Mouse (Mus musculus): ENCODE data around the gene Atp9a. TPM values are rescaled to one million over a fixed set of nuclear protein-coding genes. Genes with fewer than 3 reads are reported as not detected.
A peak's percentile ranks its signal among the peaks of the same experiment; 100 is the strongest.

Atp9a gene
- polyA plus RNA-seq, 2 experiments: 1.3 to 2.3 TPM

DNA sequence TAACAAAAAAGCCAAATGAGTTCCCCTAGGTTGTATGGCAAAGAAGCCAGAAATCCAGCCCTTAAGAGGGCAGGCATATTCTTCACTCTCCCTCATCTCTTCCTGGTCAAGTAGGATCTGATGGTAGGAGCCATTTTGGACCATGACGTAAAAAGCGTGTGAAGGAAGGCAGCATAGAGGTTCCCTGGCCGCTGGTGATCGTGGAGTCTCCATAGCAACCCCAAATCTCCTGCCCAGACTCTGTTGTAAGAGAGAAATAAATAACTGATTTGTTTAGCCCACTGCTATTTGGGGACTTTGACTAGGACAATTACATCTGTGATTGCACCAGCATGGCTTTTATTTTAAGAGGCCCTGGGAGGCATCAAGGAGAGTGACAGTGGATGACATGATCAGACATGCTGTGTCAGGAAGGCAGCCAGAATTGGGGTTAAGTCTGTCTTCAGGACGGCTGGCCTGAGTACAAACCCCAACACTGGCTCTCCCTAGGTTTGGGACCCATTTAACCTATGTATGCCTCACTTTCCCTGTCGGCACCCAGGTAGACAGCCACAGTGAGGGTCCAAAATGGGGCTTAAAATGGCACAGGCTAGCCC lies 132.5 kb downstream of the Atp9a start:
- H3K4me1 ChIP-seq (replicated peaks; ENCODE audit: control insufficient read depth in 2 of 2, insufficient read depth in 2 of 2, low read length in 1 of 2): 0 out of 4 replicates have a peak, but pooled peaks cover 0 to under 1% of the 10 kb centered on the region in 2 experiments
- ATAC-seq (ENCODE audit: insufficient read depth): no peak
- H3K27ac ChIP-seq: no peak overlapping the region
- H3K9ac ChIP-seq (replicated peaks): no peak overlapping the region
- TF ChIP-seq EP300 (IDR thresholded peaks at IDR 0.05; ENCODE audit: low read depth) (no peak), CTCF (IDR thresholded peaks at IDR 0.05; ENCODE audit: low read depth) (no peak)
- no peaks in the 10 kb centered on the region for H3K27me3 ChIP-seq (ENCODE audit: control insufficient read depth, insufficient read depth, low read length)
- no peak overlapping the region for H3K4me2 ChIP-seq (ENCODE audit: low read depth)
- H3K36me3 ChIP-seq (replicated peaks; ENCODE audit: control insufficient read depth, insufficient read depth, low read depth): no peaks in the 10 kb centered on the region
- no peak for DNase-seq (ENCODE audit: low read depth in 3 of 3, low spot score in 3 of 3)
- H3K9me3 ChIP-seq (ENCODE audit: control insufficient read depth, low read length): no peaks in the 10 kb centered on the region
- no peak overlapping the region for H3K4me3 ChIP-seq (ENCODE audit: insufficient read depth in 1 of 2, low read depth in 2 of 2, low read length in 2 of 2)
- WGBS (ENCODE audit: insufficient replicate concordance): 50% methylated on average over 6 of the region's 6 CpGs

DNA sequence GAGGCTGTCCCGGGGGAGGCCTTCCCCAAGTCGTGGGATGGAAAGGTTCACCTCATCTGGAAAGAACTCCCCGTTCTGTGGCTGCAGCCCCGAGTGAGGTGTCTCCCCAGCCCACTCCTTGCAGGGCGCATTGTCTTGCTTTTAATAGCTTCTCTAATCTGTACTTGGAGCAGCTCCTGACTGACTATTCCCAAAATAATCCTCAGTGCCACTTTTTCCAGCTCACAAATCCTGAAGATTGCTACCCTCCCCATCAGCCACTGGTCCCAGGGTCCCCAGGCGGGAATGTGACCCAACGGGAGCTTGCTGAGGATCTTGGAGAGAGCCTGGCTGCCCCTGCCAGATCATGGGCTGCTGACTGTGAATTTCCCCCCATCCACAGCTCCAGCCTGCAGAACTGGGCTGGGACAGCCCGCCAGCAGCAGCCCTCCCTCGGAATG lies 134.1 kb downstream of the Atp9a start:
- peaks cover 3% of the 10 kb centered on the region for H3K27me3 ChIP-seq (ENCODE audit: control insufficient read depth, insufficient read depth, low read length)
- no peak for ATAC-seq (ENCODE audit: insufficient read depth)
- no peak for TF ChIP-seq EP300 (IDR thresholded peaks at IDR 0.05; ENCODE audit: low read depth)
- no peak overlapping the region for H3K4me3 ChIP-seq (ENCODE audit: insufficient read depth in 1 of 2, low read depth in 2 of 2, low read length in 2 of 2)
- H3K9ac ChIP-seq (replicated peaks): no peak overlapping the region
- H3K27ac ChIP-seq: no peak overlapping the region
- no peaks in the 10 kb centered on the region for H3K36me3 ChIP-seq (replicated peaks; ENCODE audit: control insufficient read depth, insufficient read depth, low read depth)
- DNase-seq (ENCODE audit: low read depth in 3 of 3, low spot score in 3 of 3): no peak
- 55% methylated on average over 9 of the region's 9 CpGs for WGBS (ENCODE audit: insufficient replicate concordance)
- no peak overlapping the region for H3K4me2 ChIP-seq (ENCODE audit: low read depth)
- no peaks in the 10 kb centered on the region for H3K9me3 ChIP-seq (ENCODE audit: control insufficient read depth, low read length)
- 0 out of 4 replicates have a peak, but pooled peaks cover 0 to 3% of the 10 kb centered on the region in 2 experiments for H3K4me1 ChIP-seq (replicated peaks; ENCODE audit: control insufficient read depth in 2 of 2, insufficient read depth in 2 of 2, low read length in 1 of 2)

DNA sequence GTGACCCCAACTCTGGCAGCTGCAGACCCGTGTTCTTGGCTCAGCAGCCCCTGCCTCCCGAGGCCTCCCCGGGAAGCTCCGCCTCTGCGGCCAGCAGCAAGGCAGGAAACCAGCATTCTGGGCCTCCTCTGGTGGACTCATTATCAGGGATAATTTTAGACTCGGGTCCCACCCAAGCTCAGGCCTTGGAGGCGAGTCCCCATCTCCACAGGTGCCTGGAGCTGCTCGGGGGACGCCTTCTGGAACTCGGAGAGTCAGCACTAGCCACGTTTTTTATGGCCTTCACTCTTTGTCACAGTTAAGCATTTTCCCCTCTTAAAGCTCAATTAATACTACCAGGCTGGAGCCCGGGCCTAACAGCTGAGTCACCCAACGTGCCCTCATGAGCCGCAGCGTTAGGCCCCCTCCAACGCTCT lies 137.5 kb downstream of the Atp9a start:
- no peaks in the 10 kb centered on the region for H3K9me3 ChIP-seq (ENCODE audit: control insufficient read depth, low read length)
- TF ChIP-seq CTCF (IDR thresholded peaks at IDR 0.05; ENCODE audit: low read depth) (no peak), EP300 (IDR thresholded peaks at IDR 0.05; ENCODE audit: low read depth) (no peak)
- 0 out of 4 replicates have a peak, but pooled peaks cover 0 to 3% of the 10 kb centered on the region in 2 experiments for H3K4me1 ChIP-seq (replicated peaks; ENCODE audit: control insufficient read depth in 2 of 2, insufficient read depth in 2 of 2, low read length in 1 of 2)
- no peak overlapping the region for H3K27ac ChIP-seq
- no peak overlapping the region for H3K4me2 ChIP-seq (ENCODE audit: low read depth)
- H3K4me3 ChIP-seq (ENCODE audit: insufficient read depth in 1 of 2, low read depth in 2 of 2, low read length in 2 of 2): no peak overlapping the region
- 8% methylated on average over 16 of the region's 16 CpGs for WGBS (ENCODE audit: insufficient replicate concordance)
- H3K9ac ChIP-seq (replicated peaks): no peak overlapping the region
- DNase-seq (ENCODE audit: low read depth in 3 of 3, low spot score in 3 of 3): no peak
- ATAC-seq (ENCODE audit: insufficient read depth): no peak
- peaks cover 37% of the 10 kb centered on the region for H3K27me3 ChIP-seq (ENCODE audit: control insufficient read depth, insufficient read depth, low read length)
- no peaks in the 10 kb centered on the region for H3K36me3 ChIP-seq (replicated peaks; ENCODE audit: control insufficient read depth, insufficient read depth, low read depth)

DNA sequence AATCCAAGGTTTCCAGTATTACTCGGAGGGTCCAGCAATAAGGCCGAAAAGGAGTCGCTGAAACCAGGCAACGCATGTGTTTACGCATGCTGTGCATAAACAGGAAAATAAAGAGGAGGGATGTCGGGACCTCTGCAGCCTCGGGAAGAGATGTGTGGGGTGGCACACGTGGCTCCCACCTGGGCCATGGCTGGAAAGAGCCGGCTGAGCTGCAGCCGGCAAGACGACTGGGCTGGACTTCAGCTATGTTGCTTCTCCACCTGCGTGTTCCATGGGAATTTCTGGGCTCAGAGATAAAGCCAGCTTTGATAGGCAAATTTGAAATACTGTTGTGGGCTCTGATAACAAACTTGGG lies 139.8 kb downstream of the Atp9a start:
- 25% methylated on average over 12 of the region's 12 CpGs for WGBS (ENCODE audit: insufficient replicate concordance)
- H3K9ac ChIP-seq (replicated peaks): no peak overlapping the region

DNA sequence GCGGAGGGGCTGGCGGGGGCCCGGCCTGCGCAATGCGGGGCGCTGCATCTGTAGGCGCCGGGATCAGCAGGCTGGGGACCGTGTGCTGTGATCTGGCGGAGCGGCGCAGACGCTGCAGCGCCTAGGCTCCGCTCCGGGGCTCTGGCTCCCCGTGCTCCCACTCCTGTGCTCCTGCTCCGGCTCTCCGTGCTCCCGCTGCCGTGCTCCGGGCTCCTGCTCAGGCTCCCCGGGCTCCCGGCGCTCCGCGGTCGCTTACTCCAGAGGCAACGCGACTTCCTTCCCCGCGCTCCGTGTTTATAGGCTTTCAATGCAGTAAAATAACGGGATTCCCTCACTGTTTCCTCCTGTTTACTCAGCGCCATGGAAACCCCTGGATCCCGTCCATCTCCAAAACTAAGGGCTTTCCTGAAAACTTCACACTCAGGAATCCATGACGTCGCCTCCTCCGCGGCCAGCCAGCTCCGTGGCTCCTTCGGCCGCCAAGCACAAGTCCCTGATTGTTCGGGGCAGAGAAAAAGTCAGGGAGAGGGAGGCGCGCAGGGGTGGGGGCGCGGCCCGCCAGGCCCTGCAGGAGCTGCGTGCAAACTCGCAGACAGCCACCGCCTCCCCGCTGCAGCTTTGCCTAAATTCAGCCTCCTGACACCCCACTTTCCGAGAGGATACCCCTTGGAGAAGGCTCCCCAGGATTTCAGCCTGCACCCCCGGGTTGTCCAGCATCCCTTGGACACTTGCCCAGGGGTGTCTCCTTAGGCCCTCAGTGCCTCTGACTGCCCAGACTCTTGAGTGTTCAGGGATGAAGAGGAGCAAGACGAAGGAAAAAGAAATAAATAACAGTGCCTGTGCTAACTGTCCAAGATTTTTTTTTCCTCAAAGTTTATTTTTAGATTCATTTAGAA lies 140.5 kb downstream of the Atp9a start, which contains the start of gene Nfatc2:
Nfatc2 (minus strand) TSS at position 167 of the 896 bp plus-strand sequence.
- H3K4me1 ChIP-seq (replicated peaks; ENCODE audit: control insufficient read depth in 2 of 2, insufficient read depth in 2 of 2, low read length in 1 of 2): 0 out of 4 replicates have a peak, but pooled peaks cover 0 to 3% of the 10 kb centered on the region in 2 experiments
- WGBS (ENCODE audit: insufficient replicate concordance): 2% methylated on average over 55 of the region's 56 CpGs
- no peaks in the 10 kb centered on the region for H3K36me3 ChIP-seq (replicated peaks; ENCODE audit: control insufficient read depth, insufficient read depth, low read depth)
- H3K4me3 ChIP-seq (ENCODE audit: insufficient read depth in 1 of 2, low read depth in 2 of 2, low read length in 2 of 2): no peak within 1 kb of the TSS; a peak in 1 of 4 replicates
- 0 out of 2 replicates have a peak within 1 kb of the TSS, but pooled peaks have one; percentile 12 for H3K4me2 ChIP-seq (ENCODE audit: low read depth)
- no peak within 1 kb of the TSS for H3K9ac ChIP-seq (replicated peaks)
- H3K27ac ChIP-seq: no peak within 1 kb of the TSS
- peaks cover 41% of the 10 kb centered on the region for H3K27me3 ChIP-seq (ENCODE audit: control insufficient read depth, insufficient read depth, low read length)
- no peak for TF ChIP-seq CTCF (IDR thresholded peaks at IDR 0.05; ENCODE audit: low read depth)
- TF ChIP-seq EP300 (IDR thresholded peaks at IDR 0.05; ENCODE audit: low read depth): no peak
- H3K9me3 ChIP-seq (ENCODE audit: control insufficient read depth, low read length): no peaks in the 10 kb centered on the region
- DNase-seq (ENCODE audit: low read depth in 3 of 3, low spot score in 3 of 3): no peak
- ATAC-seq (ENCODE audit: insufficient read depth): no peak

More for the DNA sequence above, 139.8 kb downstream of the Atp9a start:
- Histone ChIP-seq H3K4me1 (replicated peaks; ENCODE audit: control insufficient read depth in 2 of 2, insufficient read depth in 2 of 2, low read length in 1 of 2) (0 out of 4 replicates have a peak, but pooled peaks cover 0 to 3% of the 10 kb centered on the region in 2 experiments), H3K4me3 (ENCODE audit: insufficient read depth in 1 of 2, low read depth in 2 of 2, low read length in 2 of 2) (no peak overlapping the region), H3K36me3 (replicated peaks; ENCODE audit: control insufficient read depth, insufficient read depth, low read depth) (no peaks in the 10 kb centered on the region), H3K4me2 (ENCODE audit: low read depth) (no peak overlapping the region), H3K27me3 (ENCODE audit: control insufficient read depth, insufficient read depth, low read length) (peaks cover 41% of the 10 kb centered on the region), H3K27ac (no peak overlapping the region), H3K9me3 (ENCODE audit: control insufficient read depth, low read length) (no peaks in the 10 kb centered on the region)
- DNase-seq (ENCODE audit: low read depth in 3 of 3, low spot score in 3 of 3): no peak
- ATAC-seq (ENCODE audit: insufficient read depth): no peak
- no peak for TF ChIP-seq CTCF (IDR thresholded peaks at IDR 0.05; ENCODE audit: low read depth)
- TF ChIP-seq EP300 (IDR thresholded peaks at IDR 0.05; ENCODE audit: low read depth): no peak

All from liver, embryonic 14.5 days (tissue).